Mouse (Mus musculus) bone marrow, adult 2 months (tissue): ENCODE data around the gene Ncmap. TPM values are rescaled to one million over a fixed set of nuclear protein-coding genes. Genes with fewer than 3 reads are reported as not detected.
A peak's percentile ranks its signal among the peaks of the same experiment; 100 is the strongest.

ENCODE experiments used
- H3K27ac ChIP-seq: fragments of 200-500 bp; 2 replicates; pipeline ENCODE4 v1.5.1; 2012; ENCODE audit warnings: low read depth, mild to moderate bottlenecking, control low read depth, inconsistent platforms, low read length; ENCODE audit not compliant: control insufficient read depth, poor library complexity, insufficient read depth
- H3K4me1 ChIP-seq: fragments of 200-500 bp; 2 replicates; pipeline ENCODE4 v1.6.1; 2011; ENCODE audit warnings: low read length; ENCODE audit not compliant: control insufficient read depth, insufficient read depth
- H3K4me3 ChIP-seq: fragments of 200-500 bp; replicated peaks from 2 replicates; pipeline ENCODE3; 2011; ENCODE audit warnings: mild to moderate bottlenecking, low read depth, low read length, control low read depth; ENCODE audit not compliant: control insufficient read depth
- CTCF ChIP-seq: fragments of 200-500 bp; IDR thresholded peaks from 2 replicates; pipeline ENCODE4 v1.5.1; 2011; ENCODE audit warnings: low read length, control low read depth; ENCODE audit not compliant: control insufficient read depth, insufficient read depth
- POLR2A ChIP-seq: fragments of 200-500 bp; IDR thresholded peaks from 2 replicates; pipeline ENCODE4 v1.6.1; 2011; ENCODE audit warnings: low read depth, mild to moderate bottlenecking, control low read depth, low read length, borderline replicate concordance; ENCODE audit not compliant: control insufficient read depth
- WGBS: fragments of 180-500 bp; shearing (Covaris S2); methylation state at CpG from one replicate; pipeline ENCODE4 v1.1.7; 2018; 5-methylcytosine and 5-hydroxymethylcytosine counted together
- polyA plus RNA-seq: library from polyadenylated mRNA; stranded (reverse); fragments of >200 nt; gene quantifications from 2 replicates; pipeline ENCODE4 v1.2.4, GENCODE M21; 2011; ENCODE audit warnings: low replicate concordance; ENCODE audit not compliant: missing spikeins, insufficient read depth, insufficient read length

Gene Ncmap
- polyA plus RNA-seq, 1 experiment: not detected

DNA sequence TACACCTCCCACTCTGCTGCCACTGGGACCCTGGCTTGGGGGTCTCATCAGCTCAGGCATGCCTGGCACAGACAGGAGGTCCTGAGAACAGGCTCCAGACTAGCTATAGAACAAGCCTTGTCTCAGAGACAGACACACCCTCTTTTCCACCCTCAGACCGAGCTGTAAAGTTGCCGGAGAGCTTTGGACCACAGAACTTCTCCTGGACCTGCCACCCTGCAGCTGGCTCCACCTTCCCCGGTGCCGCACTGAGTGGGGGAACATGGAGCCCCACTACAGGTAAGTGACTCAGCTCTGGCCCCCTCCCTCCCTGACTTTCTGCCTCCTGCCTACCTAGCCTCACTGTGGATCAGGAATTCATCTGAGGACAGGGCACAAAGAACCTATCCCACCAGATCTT, 2.7 kb downstream of the Ncmap start:
- WGBS: 88% methylated on average over 4 of the region's 4 CpGs
- Histone ChIP-seq H3K4me1 (no peaks in the 10 kb centered on the region), H3K4me3 (no peak overlapping the region), H3K27ac (no peak overlapping the region)
- TF ChIP-seq POLR2A (no peak), CTCF (no peak)

DNA sequence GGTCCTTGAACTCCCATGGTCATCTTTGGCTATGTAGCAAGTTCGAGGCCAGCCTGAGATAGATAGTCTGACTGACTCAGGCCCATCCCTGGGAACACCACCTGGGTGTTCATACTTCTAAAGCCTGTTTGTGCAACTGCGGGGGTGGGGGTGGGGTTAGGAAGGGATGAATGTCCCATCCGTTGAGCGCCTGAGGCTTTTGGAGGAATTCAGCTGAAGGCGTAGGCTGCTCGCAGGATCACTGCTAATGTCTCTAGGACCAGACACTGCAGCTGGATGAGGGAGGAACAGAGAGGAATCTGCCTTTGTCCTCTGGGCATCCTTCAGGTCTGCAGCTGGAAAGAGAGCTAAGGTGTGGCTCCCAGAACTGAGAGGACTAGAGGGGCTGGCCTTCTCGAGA, 3.4 kb downstream of the Ncmap start:
- Histone ChIP-seq H3K4me1 (no peaks in the 10 kb centered on the region), H3K4me3 (no peak overlapping the region), H3K27ac (no peak overlapping the region)
- TF ChIP-seq CTCF (no peak), POLR2A (no peak)
- 78% methylated on average over 7 of the region's 7 CpGs for WGBS

DNA sequence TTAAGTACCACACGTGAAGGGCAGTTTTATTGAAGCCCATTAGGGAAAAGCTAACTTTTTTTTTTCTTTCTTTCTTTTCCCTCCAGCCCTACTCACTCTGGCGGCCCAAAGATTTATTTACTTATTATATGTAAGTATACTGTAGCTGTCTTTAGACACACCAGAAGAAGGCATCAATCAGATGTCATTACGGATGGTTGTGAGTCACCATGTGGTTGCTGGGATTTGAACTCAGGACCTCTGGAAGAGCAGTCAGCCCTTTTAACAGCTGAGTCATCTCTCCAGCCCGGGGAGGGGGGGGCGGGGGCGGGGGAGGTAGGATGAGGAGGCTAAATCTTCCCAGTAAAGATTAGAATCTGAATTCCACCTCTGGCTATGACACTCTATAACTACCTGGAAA, 4.6 kb downstream of the Ncmap start:
- WGBS: 67% methylated on average over 6 of the region's 6 CpGs
- H3K4me3 ChIP-seq: no peak overlapping the region
- TF ChIP-seq CTCF (no peak), POLR2A (no peak)
- no peaks in the 10 kb centered on the region for H3K4me1 ChIP-seq
- H3K27ac ChIP-seq: no peak overlapping the region

DNA sequence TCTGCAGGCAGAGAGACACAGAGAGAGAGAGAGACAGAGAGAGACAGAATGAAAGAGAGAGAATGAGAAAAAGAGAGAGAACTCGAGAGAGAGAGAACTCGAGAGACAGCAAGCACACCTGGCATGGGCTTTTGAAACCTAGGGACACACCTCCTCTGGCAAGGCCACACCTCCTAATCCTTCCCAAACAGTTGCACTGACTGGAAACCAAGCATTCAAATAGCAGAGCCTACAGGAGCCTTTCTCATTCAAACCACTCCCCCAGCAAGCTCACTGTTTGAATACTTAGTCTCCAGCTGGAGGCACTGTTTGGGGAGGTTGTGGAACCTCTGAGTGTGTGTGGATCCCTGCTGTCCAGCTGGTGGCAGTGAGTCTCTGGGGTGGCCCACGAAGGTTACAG, 5.2 kb downstream of the Ncmap start:
- WGBS: 78% methylated on average over 3 of the region's 3 CpGs
- Histone ChIP-seq H3K4me1 (no peaks in the 10 kb centered on the region), H3K4me3 (no peak overlapping the region), H3K27ac (no peak overlapping the region)
- TF ChIP-seq POLR2A: no peak
- TF ChIP-seq CTCF: no peak

DNA sequence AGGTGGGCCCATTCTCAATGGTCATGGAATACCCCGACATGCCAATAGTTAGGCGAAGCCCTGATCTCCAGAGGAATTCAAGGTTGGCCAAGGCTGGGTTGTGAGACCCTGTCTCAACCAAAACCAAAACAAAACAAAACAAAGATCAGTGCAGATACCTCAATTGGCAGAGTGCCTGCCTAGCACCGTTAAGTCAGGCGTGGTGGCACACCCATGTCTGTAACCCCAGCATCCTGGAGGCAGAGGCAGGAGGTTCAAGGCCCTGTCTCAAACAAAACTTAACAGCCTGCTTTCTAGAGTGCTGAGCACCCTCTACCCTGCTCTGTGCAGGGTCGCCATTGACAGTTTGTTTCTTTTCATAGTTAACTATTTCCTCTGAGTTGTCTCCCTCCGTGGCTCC, 7.0 kb downstream of the Ncmap start:
- 64% methylated on average over 6 of the region's 6 CpGs for WGBS
- Histone ChIP-seq H3K4me3 (no peak overlapping the region), H3K4me1 (no peaks in the 10 kb centered on the region), H3K27ac (no peak overlapping the region)
- TF ChIP-seq POLR2A (no peak), CTCF (no peak)

DNA sequence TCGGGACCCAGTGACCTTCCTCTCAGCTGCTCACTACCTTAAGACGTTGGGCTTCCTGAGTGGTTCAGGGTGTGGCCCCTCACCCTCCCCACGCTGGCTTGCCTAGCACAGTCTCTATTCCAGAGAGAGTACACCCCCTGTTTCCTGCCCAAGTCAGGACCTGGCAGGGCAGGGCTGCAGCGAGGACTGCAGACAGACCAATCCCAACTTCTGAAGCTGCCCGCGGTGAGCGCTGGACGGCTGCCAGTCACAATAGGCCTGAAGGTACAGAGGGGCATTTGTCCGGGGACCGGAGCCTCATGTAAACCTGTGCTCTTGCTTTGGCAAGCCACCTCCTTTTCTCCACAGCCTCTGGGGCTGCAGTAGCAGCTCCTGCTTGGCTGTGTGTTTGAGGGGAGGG, 12.4 kb downstream of the Ncmap start:
- WGBS: 24% methylated on average over 10 of the region's 10 CpGs
- Histone ChIP-seq H3K4me1 (no peaks in the 10 kb centered on the region), H3K27ac (no peak overlapping the region), H3K4me3 (no peak overlapping the region)
- TF ChIP-seq CTCF: no peak
- TF ChIP-seq POLR2A: no peak

DNA sequence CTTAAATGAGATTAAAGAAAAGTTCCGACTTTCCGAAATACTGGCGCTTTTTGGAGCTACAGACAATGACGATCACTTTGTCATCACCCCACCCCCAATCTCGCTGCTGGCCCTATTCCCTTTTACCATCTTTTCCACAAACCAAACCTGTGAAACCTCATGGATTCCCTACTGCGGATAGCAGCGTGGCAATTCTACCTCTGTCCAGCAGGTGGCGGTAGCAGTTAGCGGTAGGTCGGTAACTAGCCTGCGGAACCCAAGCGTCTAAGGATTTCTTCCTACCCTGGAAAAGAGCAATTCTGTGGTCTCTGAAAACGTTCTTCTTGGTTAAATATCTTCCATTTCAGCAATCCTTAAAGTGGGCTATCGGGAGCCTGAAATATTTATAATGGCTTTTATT, 15.7 kb downstream of the Ncmap start:
- Histone ChIP-seq H3K27ac (no peak overlapping the region), H3K4me1 (no peaks in the 10 kb centered on the region), H3K4me3 (no peak overlapping the region)
- 3% methylated on average over 14 of the region's 14 CpGs for WGBS
- TF ChIP-seq POLR2A (no peak), CTCF (peak; percentile 97)

DNA sequence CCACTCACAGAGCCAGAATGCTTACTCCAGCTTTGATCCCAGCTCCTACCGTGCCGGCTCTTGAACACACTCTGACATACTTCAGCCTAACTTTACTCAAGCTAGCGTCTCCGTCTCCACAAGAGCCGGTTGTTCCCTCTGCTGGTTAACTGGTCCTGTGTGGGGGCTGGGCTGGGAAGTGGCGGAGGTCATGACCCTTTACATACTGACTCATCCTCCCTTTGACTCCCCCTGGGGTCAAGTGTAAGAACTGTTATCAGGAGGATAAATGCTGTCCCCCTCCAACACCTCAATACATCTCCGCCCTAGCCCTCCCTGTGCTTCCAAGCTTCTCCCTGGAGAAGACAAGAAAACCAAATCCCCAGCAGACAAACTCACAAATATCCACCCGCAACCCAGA, 16.7 kb downstream of the Ncmap start:
- TF ChIP-seq POLR2A (no peak), CTCF (no peak)
- WGBS: 81% methylated on average over 8 of the region's 8 CpGs
- H3K27ac ChIP-seq: no peak overlapping the region
- no peaks in the 10 kb centered on the region for H3K4me1 ChIP-seq
- H3K4me3 ChIP-seq: no peak overlapping the region

DNA sequence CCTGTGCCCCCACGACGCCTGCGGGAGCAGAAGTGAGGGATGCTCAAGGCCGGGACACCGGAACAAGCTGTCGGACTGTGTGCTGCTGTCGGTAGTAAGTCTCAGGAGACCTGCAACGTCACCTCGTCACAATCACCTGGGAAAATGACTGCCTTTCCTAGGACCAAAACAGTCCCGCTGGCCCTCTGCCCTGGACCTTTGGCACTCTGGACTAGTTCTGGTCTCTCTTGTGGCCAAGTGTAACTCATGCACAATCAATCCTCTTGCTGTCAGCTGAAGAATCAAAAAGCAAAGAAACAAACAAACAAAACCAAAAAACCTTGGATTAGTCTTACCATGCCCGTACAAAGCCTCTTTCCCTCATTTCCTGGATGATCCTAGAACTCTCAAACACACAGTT, 20.8 kb downstream of the Ncmap start:
- 87% methylated on average over 11 of the region's 11 CpGs for WGBS
- no peaks in the 10 kb centered on the region for H3K4me1 ChIP-seq
- no peak overlapping the region for H3K27ac ChIP-seq
- no peak overlapping the region for H3K4me3 ChIP-seq
- TF ChIP-seq POLR2A (no peak), CTCF (no peak)
